Mouse (Mus musculus) liver, embryonic 16.5 days (tissue): Measurements from ENCODE around the gene Nme4. TPM values are rescaled to one million over a fixed set of nuclear protein-coding genes. Genes with fewer than 3 reads are reported as not detected.

Source experiments
- ATAC-seq: fragments of 200-750 bp; cut with Nextera tagmentation; 2 replicates; pipeline ENCODE4 v1.8.0; 2017; ENCODE audit warnings: low read depth, mild to moderate bottlenecking, moderate number of reproducible peaks, moderate library complexity
- H3K27ac ChIP-seq: fragments of 300-500 bp; sonication (generic); 2 replicates; pipeline ENCODE4 v1.5.1; 2014; ENCODE audit warnings: mild to moderate bottlenecking, low read length
- H3K27me3 ChIP-seq: fragments of 300-500 bp; sonication (generic); 2 replicates; pipeline ENCODE4 v1.6.1; 2014; ENCODE audit warnings: low read depth, low read length, mixed read lengths; ENCODE audit not compliant: control insufficient read depth, insufficient read depth
- H3K36me3 ChIP-seq: fragments of 300-500 bp; sonication (generic); 2 replicates; pipeline ENCODE4 v1.6.1; 2014; ENCODE audit warnings: mild to moderate bottlenecking; ENCODE audit not compliant: control insufficient read depth, insufficient read depth
- H3K4me1 ChIP-seq: fragments of 300-500 bp; sonication (generic); 2 replicates; pipeline ENCODE4 v1.6.1; 2014; ENCODE audit warnings: low read depth, low read length, mixed read lengths; ENCODE audit not compliant: control insufficient read depth
- H3K4me2 ChIP-seq: fragments of 300-500 bp; sonication (generic); 2 replicates; pipeline ENCODE4 v1.6.1; 2014; ENCODE audit warnings: low read depth, low read length, mixed read lengths
- H3K4me3 ChIP-seq: fragments of 300-500 bp; sonication (generic); 2 replicates; pipeline ENCODE4 v1.5.1; 2014; ENCODE audit warnings: low read depth, mild to moderate bottlenecking, low read length
- H3K9ac ChIP-seq: fragments of 300-500 bp; sonication (generic); 2 replicates; pipeline ENCODE4 v1.6.1; 2014; ENCODE audit warnings: low read depth, low read length
- H3K9me3 ChIP-seq: fragments of 300-500 bp; sonication (generic); replicated peaks from 2 replicates; pipeline ENCODE4 v1.6.1; 2016; ENCODE audit warnings: low read length; ENCODE audit not compliant: control insufficient read depth
- WGBS: fragments of 180-500 bp; shearing (Covaris S2); extraction: QIAGEN DNeasy Blood & Tissue Kit; methylation state at CpG from one replicate; pipeline ENCODE4 v1.1.7; 2014; ENCODE audit not compliant: insufficient replicate concordance; 5-methylcytosine and 5-hydroxymethylcytosine counted together
- polyA plus RNA-seq: library from polyadenylated mRNA; unstranded; fragments of >200 nt; fragmentation: Nextera tagmentation; extraction: Ambion mirVana; gene quantifications from 2 replicates; pipeline ENCODE4 v1.2.1, GENCODE M21; 2015

Nme4 gene
- polyA plus RNA-seq, 1 experiment from 2014 or later, result 30.1 TPM

DNA sequence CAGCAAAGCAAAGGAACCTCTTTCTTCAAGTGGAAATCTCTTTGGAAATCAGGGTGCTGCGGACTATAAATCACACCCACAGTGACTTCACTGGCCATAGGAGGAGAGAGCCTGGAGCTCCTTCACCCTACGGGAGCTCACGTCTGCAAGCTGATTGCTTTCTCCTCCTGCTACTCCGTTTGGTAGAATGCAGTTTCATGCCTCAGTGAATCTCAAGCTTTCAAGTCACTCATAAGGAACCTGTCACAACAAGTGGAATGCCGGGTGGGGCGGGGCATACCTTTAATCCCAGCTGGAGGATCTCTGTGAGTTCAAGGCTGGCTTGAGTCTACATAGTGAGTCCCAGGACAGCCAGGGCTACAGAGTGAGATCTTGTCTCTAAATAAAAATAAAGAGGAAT lies 40.2 kb downstream of the Nme4 start:
- Histone ChIP-seq H3K27ac (no peak overlapping the region), H3K36me3 (no peaks in the 10 kb centered on the region), H3K4me3 (no peak overlapping the region), H3K4me2 (no peak overlapping the region), H3K4me1 (no peaks in the 10 kb centered on the region; the same call in none of the 2 replicates), H3K27me3 (no peaks in the 10 kb centered on the region), H3K9me3 (no peaks in the 10 kb centered on the region), H3K9ac (no peak overlapping the region)
- ATAC-seq, result no peak
- WGBS, result 65% methylated on average over 6 of the region's 6 CpGs

GRCm38 (mm10) chr17:26054133-26054845 lies 41.1 kb downstream of the Nme4 start:
- no peak overlapping the region for H3K27ac ChIP-seq
- no peak overlapping the region for H3K4me3 ChIP-seq
- WGBS, result 56% methylated on average over 17 of the region's 17 CpGs
- no peak overlapping the region for H3K9ac ChIP-seq
- no peak overlapping the region for H3K4me2 ChIP-seq
- no peaks in the 10 kb centered on the region for H3K27me3 ChIP-seq
- ATAC-seq, result no peak
- H3K4me1 ChIP-seq, result no peaks in the 10 kb centered on the region; the same call in none of the 2 replicates
- no peaks in the 10 kb centered on the region for H3K36me3 ChIP-seq
- H3K9me3 ChIP-seq, result no peaks in the 10 kb centered on the region

DNA sequence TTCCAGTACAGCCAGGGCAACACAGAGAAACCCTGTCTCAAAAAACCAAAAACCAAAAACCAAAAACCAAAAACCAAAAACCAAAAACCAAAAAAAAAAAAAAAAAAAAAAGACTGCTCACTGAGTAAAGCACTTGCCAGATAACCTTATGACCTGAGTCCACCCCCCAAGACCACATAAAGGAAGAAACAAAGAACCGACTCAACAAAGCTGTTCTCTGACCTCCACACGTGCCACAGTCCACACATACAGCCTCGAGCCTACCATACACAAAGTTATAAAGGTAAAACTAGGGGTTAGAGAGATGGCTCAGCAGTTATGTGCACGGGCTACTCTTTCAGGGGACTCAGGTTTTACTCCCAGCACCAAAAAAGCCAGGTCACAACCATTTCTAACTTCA lies 42.7 kb downstream of the Nme4 start:
- H3K27ac ChIP-seq, result no peak overlapping the region
- H3K9me3 ChIP-seq, result no peaks in the 10 kb centered on the region
- H3K36me3 ChIP-seq, result no peaks in the 10 kb centered on the region
- no peak for ATAC-seq
- no peak overlapping the region for H3K9ac ChIP-seq
- H3K4me2 ChIP-seq, result no peak overlapping the region
- 39% methylated on average over 4 of the region's 4 CpGs for WGBS
- no peaks in the 10 kb centered on the region; the same call in none of the 2 replicates for H3K4me1 ChIP-seq
- H3K27me3 ChIP-seq, result no peaks in the 10 kb centered on the region
- H3K4me3 ChIP-seq, result no peak overlapping the region

- no peak overlapping the region for H3K4me2 ChIP-seq
- no peak overlapping the region for H3K27ac ChIP-seq
- H3K9ac ChIP-seq, result no peak overlapping the region
- H3K27me3 ChIP-seq, result no peaks in the 10 kb centered on the region
- H3K36me3 ChIP-seq, result no peaks in the 10 kb centered on the region
- no peaks in the 10 kb centered on the region for H3K9me3 ChIP-seq
- WGBS, result 62% methylated on average over 4 of the region's 4 CpGs
- no peak for ATAC-seq
- H3K4me3 ChIP-seq, result no peak overlapping the region
- no peaks in the 10 kb centered on the region; the same call in none of the 2 replicates for H3K4me1 ChIP-seq
Measured at GRCm38 (mm10) chr17:26052074-26052473, 43.3 kb downstream of the Nme4 start.

GRCm38 (mm10) chr17:26048118-26048517 lies 47.3 kb downstream of the Nme4 start:
- no peaks in the 10 kb centered on the region; the same call in 1 of the 2 replicates for H3K4me1 ChIP-seq
- no peak overlapping the region for H3K4me2 ChIP-seq
- WGBS, result 67% methylated on average over 8 of the region's 8 CpGs
- H3K9ac ChIP-seq, result no peak overlapping the region
- H3K27ac ChIP-seq, result no peak overlapping the region
- no peaks in the 10 kb centered on the region for H3K27me3 ChIP-seq
- no peaks in the 10 kb centered on the region for H3K9me3 ChIP-seq
- H3K36me3 ChIP-seq, result no peaks in the 10 kb centered on the region
- no peak for ATAC-seq
- no peak overlapping the region for H3K4me3 ChIP-seq

GRCm38 (mm10) chr17:26046253-26046997 lies 49.0 kb downstream of the Nme4 start:
- H3K9ac ChIP-seq, result no peak overlapping the region
- no peaks in the 10 kb centered on the region for H3K4me1 ChIP-seq
- no peak for ATAC-seq
- H3K4me2 ChIP-seq, result no peak overlapping the region
- H3K4me3 ChIP-seq, result no peak overlapping the region
- H3K27ac ChIP-seq, result no peak overlapping the region
- no peaks in the 10 kb centered on the region for H3K27me3 ChIP-seq
- WGBS, result 56% methylated on average over 10 of the region's 10 CpGs
- H3K36me3 ChIP-seq, result no peaks in the 10 kb centered on the region
- H3K9me3 ChIP-seq, result no peaks in the 10 kb centered on the region

DNA sequence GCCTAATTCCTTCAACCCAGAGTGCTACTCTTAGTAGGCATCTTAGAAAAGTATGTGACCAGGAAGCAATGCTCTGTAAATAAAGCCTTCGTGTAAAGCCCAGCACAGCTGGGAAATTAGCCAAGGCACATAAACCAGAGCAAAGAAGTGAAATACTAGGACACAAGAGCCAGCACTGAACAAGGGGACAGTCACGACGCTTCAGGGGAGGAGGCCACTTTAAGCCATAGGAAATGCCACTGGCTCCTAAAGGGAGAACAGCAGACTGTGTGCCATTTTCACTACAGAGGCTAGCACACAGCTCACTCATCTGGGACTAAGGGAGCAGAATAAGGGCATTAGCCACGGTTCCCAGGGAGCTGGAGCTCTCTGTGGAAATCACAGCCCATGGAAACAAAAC lies 50.1 kb downstream of the Nme4 start:
- Histone ChIP-seq H3K4me2 (no peak overlapping the region), H3K36me3 (no peaks in the 10 kb centered on the region), H3K27me3 (no peaks in the 10 kb centered on the region), H3K4me1 (no peaks in the 10 kb centered on the region), H3K9me3 (no peaks in the 10 kb centered on the region), H3K27ac (no peak overlapping the region), H3K9ac (no peak overlapping the region), H3K4me3 (no peak overlapping the region)
- WGBS, result 51% methylated on average over 4 of the region's 4 CpGs
- peak; percentile 72 for ATAC-seq

DNA sequence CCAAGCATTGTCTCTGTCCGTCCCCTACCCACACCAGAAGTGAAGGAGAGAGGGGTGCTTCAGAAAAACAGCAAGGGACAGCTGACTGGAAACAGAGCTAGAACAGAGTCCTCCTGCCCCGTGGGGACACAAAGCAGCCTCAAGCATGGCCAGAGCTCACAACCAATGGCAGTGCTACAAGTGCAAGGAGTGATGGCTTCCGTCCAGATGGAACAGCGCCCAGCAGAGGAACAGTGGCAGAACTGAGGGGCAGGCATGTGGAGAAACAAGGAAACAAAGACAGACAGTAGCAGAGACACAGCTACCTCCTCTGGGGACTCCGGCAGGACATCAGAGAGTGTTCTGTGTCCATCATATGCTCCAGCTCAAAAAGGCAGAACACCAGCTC lies 52.2 kb downstream of the Nme4 start:
- no peak overlapping the region for H3K9ac ChIP-seq
- H3K27ac ChIP-seq, result no peak overlapping the region
- no peak for ATAC-seq
- H3K36me3 ChIP-seq, result no peaks in the 10 kb centered on the region
- WGBS, result 59% methylated on average over 5 of the region's 5 CpGs
- H3K9me3 ChIP-seq, result no peaks in the 10 kb centered on the region
- no peaks in the 10 kb centered on the region for H3K4me1 ChIP-seq
- H3K4me3 ChIP-seq, result no peak overlapping the region
- no peaks in the 10 kb centered on the region for H3K27me3 ChIP-seq
- no peak overlapping the region for H3K4me2 ChIP-seq

DNA sequence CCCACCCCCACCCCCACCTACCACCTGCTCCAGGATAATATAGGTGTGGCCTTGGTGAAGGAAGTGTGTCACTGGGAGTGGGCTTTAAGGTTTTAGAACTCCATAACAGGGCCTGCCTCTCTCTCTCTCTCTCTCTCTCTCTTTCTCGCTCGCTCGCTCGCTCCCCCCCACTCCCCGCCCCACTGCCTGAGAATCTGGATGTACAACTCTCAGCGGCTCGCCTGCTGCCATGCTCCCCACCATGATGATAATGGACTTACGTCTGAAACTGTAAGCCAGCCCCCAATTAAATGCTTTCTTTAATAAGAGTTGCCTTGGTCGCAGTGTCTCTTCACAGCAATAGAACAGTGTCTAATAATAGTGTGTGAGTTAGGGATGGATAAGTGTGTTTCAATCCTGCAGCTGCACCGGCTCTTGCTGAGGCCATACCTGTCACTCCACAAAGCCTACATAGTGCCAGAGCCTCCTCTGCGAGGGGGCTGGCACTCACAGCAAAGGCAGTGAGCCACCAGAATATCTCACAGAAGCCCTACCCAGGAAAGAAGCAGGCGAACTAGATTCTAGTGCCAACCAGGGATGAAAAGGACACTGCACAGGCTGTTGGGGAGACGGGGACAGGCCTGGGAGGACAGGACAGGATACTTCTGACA lies 52.7 kb downstream of the Nme4 start:
- Histone ChIP-seq H3K4me1 (no peaks in the 10 kb centered on the region), H3K36me3 (no peaks in the 10 kb centered on the region)
- 77% methylated on average over 13 of the region's 13 CpGs for WGBS

More for the DNA sequence above, 52.7 kb downstream of the Nme4 start:
- no peak overlapping the region for H3K4me3 ChIP-seq
- no peak overlapping the region for H3K27ac ChIP-seq
- H3K9me3 ChIP-seq, result no peaks in the 10 kb centered on the region
- no peak overlapping the region for H3K9ac ChIP-seq
- H3K27me3 ChIP-seq, result no peaks in the 10 kb centered on the region
- no peak overlapping the region for H3K4me2 ChIP-seq
- ATAC-seq, result no peak
